Mouse (Mus musculus) urinary bladder, postnatal 14 days (tissue): ENCODE data around the gene Ttpal.
"Not testable (repeated sequence)": the region's sequence is repeated elsewhere in the genome, so short reads cannot be mapped to it uniquely, and the experiment has no call there.

Experiments
- DNase-seq: peaks from one replicate; pipeline ENCODE4 v3.0.0; 2021; ENCODE audit warnings: low spot score

The Ttpal gene

GRCm38 (mm10) chr2:163631223-163631622, 29.1 kb downstream of the Ttpal start:
- no peak for DNase-seq

- DNase-seq = no peak
Observed at GRCm38 (mm10) chr2:163631715-163632114, 29.6 kb downstream of the Ttpal start.

GRCm38 (mm10) chr2:163634211-163634610, 32.1 kb downstream of the Ttpal start:
- DNase-seq = no peak

GRCm38 (mm10) chr2:163636057-163636456, 33.9 kb downstream of the Ttpal start:
- DNase-seq = no peak

GRCm38 (mm10) chr2:163637655-163638266, 35.6 kb downstream of the Ttpal start:
- no peak for DNase-seq

GRCm38 (mm10) chr2:163640493-163640892, 38.4 kb downstream of the Ttpal start:
- no peak for DNase-seq

- no peak for DNase-seq
Observed at GRCm38 (mm10) chr2:163641681-163642080, 39.6 kb downstream of the Ttpal start.

GRCm38 (mm10) chr2:163642685-163643575, 40.8 kb downstream of the Ttpal start:
- peak; percentile 61 for DNase-seq

GRCm38 (mm10) chr2:163643576-163643971, 41.5 kb downstream of the Ttpal start:
- DNase-seq = no peak

GRCm38 (mm10) chr2:163644047-163644446, 41.9 kb downstream of the Ttpal start:
- no peak for DNase-seq

GRCm38 (mm10) chr2:163644575-163645385, 42.7 kb downstream of the Ttpal start, which contains the start of gene Serinc3:
TSS of gene Serinc3 (minus strand) at chr2:163645131.
- peak; percentile 99 for DNase-seq

GRCm38 (mm10) chr2:163645700-163646460, 43.8 kb downstream of the Ttpal start:
- no peak for DNase-seq

- DNase-seq = no peak
Observed at GRCm38 (mm10) chr2:163646461-163647080, 44.5 kb downstream of the Ttpal start.

GRCm38 (mm10) chr2:163655699-163656098, 53.6 kb downstream of the Ttpal start:
- DNase-seq = not testable (repeated sequence)

GRCm38 (mm10) chr2:163657486-163657885, 55.4 kb downstream of the Ttpal start:
- no peak for DNase-seq

GRCm38 (mm10) chr2:163657975-163658886, 56.1 kb downstream of the Ttpal start, which contains the start of gene Pkig:
TSS of gene Pkig (plus strand) at chr2:163658386.
- DNase-seq = peak; percentile 86

- DNase-seq = peak; percentile 54
Observed at GRCm38 (mm10) chr2:163658941-163659340, 56.8 kb downstream of the Ttpal start.

- no peak for DNase-seq
Observed at GRCm38 (mm10) chr2:163659431-163659830, 57.3 kb downstream of the Ttpal start.

GRCm38 (mm10) chr2:163660103-163660701, 58.1 kb downstream of the Ttpal start:
- no peak for DNase-seq
